Mouse (Mus musculus): ENCODE results near the gene 1700012B07Rik.

GRCm38 (mm10) chr11:109860508-109860907, 32.7 kb upstream of the 1700012B07Rik start:
- TF ChIP-seq CTCF (IDR thresholded peaks at IDR 0.05; ENCODE audit: low read depth, low read length): no peak
- no peak for TF ChIP-seq GATA2 (IDR thresholded peaks at IDR 0.05; ENCODE audit: borderline replicate concordance, low read depth, low read length)
- TF ChIP-seq TAL1 (conservative IDR thresholded peaks at IDR 0.05; ENCODE audit: low read depth, low read length): no peak
- no peak for TF ChIP-seq GATA1 (IDR thresholded peaks at IDR 0.05; ENCODE audit: borderline replicate concordance, low read length)

Measured in G1E (cell line).